Mouse (Mus musculus): ENCODE measurements at regions not wholly inside any gene's neighbourhood (a gene's known extent, or its start where the extent isn't known, plus 50 kb on each side); places are given as distances from the start of the nearest gene placed in this dataset.

- H3K4me3 ChIP-seq (ENCODE audit: low read depth, low read length): no peak overlapping the region
- H3K27me3 ChIP-seq (ENCODE audit: control insufficient read depth, insufficient read depth, low read length): no peaks in the 10 kb centered on the region
- no peak overlapping the region for H3K9ac ChIP-seq (ENCODE audit: low read length)
- WGBS: 52% methylated on average over 11 of the region's 11 CpGs
- DNase-seq (ENCODE audit: low spot score) (no peak), ATAC-seq (replicated peaks; ENCODE audit: low FRiP score) (no peak; the same call in 1 of the 2 replicates)
- no peaks in the 10 kb centered on the region for H3K36me3 ChIP-seq (ENCODE audit: control insufficient read depth, insufficient read depth, low read length)
- no peak overlapping the region for H3K4me2 ChIP-seq (ENCODE audit: low read depth, low read length, severe bottlenecking)
- no peak overlapping the region for H3K27ac ChIP-seq (ENCODE audit: low read depth, low read length)
- no peaks in the 10 kb centered on the region for H3K9me3 ChIP-seq (ENCODE audit: control insufficient read depth, low read length)
- H3K4me1 ChIP-seq (replicated peaks; ENCODE audit: control insufficient read depth, insufficient read depth, low read length): no peaks in the 10 kb centered on the region
Measured at GRCm38 (mm10) chr10:125673637-125674036, 284.4 kb upstream of the Slc16a7 start.

GRCm38 (mm10) chr10:125679644-125680043 is 286.3 kb upstream of the Lrig3 start:
- WGBS: 71% methylated on average over 7 of the region's 7 CpGs

GRCm38 (mm10) chr10:125685130-125685529 is 280.8 kb upstream of the Lrig3 start:
- H3K9ac ChIP-seq (ENCODE audit: low read length): no peak overlapping the region
- no peaks in the 10 kb centered on the region for H3K4me1 ChIP-seq (replicated peaks; ENCODE audit: control insufficient read depth, insufficient read depth, low read length)
- WGBS: 94% methylated on average over 5 of the region's 5 CpGs
- H3K4me2 ChIP-seq (ENCODE audit: low read depth, low read length, severe bottlenecking): no peak overlapping the region
- no peak for DNase-seq (ENCODE audit: low spot score)
- no peaks in the 10 kb centered on the region for H3K9me3 ChIP-seq (ENCODE audit: control insufficient read depth, low read length)
- no peaks in the 10 kb centered on the region for H3K27me3 ChIP-seq (ENCODE audit: control insufficient read depth, insufficient read depth, low read length)
- H3K27ac ChIP-seq (ENCODE audit: low read depth, low read length): no peak overlapping the region
- no peak for ATAC-seq (replicated peaks; ENCODE audit: low FRiP score)
- no peaks in the 10 kb centered on the region for H3K36me3 ChIP-seq (ENCODE audit: control insufficient read depth, insufficient read depth, low read length)
- no peak overlapping the region for H3K4me3 ChIP-seq (ENCODE audit: low read depth, low read length)

More at GRCm38 (mm10) chr10:125679644-125680043, 286.3 kb upstream of the Lrig3 start:
- Histone ChIP-seq H3K27ac (ENCODE audit: low read depth, low read length) (no peak overlapping the region), H3K27me3 (ENCODE audit: control insufficient read depth, insufficient read depth, low read length) (no peaks in the 10 kb centered on the region), H3K4me3 (ENCODE audit: low read depth, low read length) (no peak overlapping the region), H3K4me1 (replicated peaks; ENCODE audit: control insufficient read depth, insufficient read depth, low read length) (no peaks in the 10 kb centered on the region), H3K9me3 (ENCODE audit: control insufficient read depth, low read length) (no peaks in the 10 kb centered on the region), H3K4me2 (ENCODE audit: low read depth, low read length, severe bottlenecking) (no peak overlapping the region), H3K9ac (ENCODE audit: low read length) (no peak overlapping the region), H3K36me3 (ENCODE audit: control insufficient read depth, insufficient read depth, low read length) (no peaks in the 10 kb centered on the region)
- ATAC-seq (replicated peaks; ENCODE audit: low FRiP score) (no peak), DNase-seq (ENCODE audit: low spot score) (no peak)

- H3K36me3 ChIP-seq (ENCODE audit: control insufficient read depth, insufficient read depth, low read length): no peaks in the 10 kb centered on the region
- no peak for DNase-seq (ENCODE audit: low spot score)
- no peak overlapping the region for H3K27ac ChIP-seq (ENCODE audit: low read depth, low read length)
- H3K9me3 ChIP-seq (ENCODE audit: control insufficient read depth, low read length): no peaks in the 10 kb centered on the region
- H3K4me3 ChIP-seq (ENCODE audit: low read depth, low read length): no peak overlapping the region
- ATAC-seq (replicated peaks; ENCODE audit: low FRiP score): 0 out of 2 replicates have a peak, but pooled peaks have one; percentile 7
- H3K9ac ChIP-seq (ENCODE audit: low read length): no peak overlapping the region
- no peaks in the 10 kb centered on the region for H3K27me3 ChIP-seq (ENCODE audit: control insufficient read depth, insufficient read depth, low read length)
- no peaks in the 10 kb centered on the region for H3K4me1 ChIP-seq (replicated peaks; ENCODE audit: control insufficient read depth, insufficient read depth, low read length)
- H3K4me2 ChIP-seq (ENCODE audit: low read depth, low read length, severe bottlenecking): no peak overlapping the region
- 50% methylated on average over 7 of the region's 7 CpGs for WGBS
Measured at GRCm38 (mm10) chr10:125693505-125693904, 272.5 kb upstream of the Lrig3 start.

- ATAC-seq (replicated peaks; ENCODE audit: low FRiP score) (no peak), DNase-seq (ENCODE audit: low spot score) (no peak)
- no peaks in the 10 kb centered on the region for H3K4me1 ChIP-seq (replicated peaks; ENCODE audit: control insufficient read depth, insufficient read depth, low read length)
- H3K9ac ChIP-seq (ENCODE audit: low read length): no peak overlapping the region
- H3K36me3 ChIP-seq (ENCODE audit: control insufficient read depth, insufficient read depth, low read length): no peaks in the 10 kb centered on the region
- H3K4me2 ChIP-seq (ENCODE audit: low read depth, low read length, severe bottlenecking): no peak overlapping the region
- no peak overlapping the region for H3K27ac ChIP-seq (ENCODE audit: low read depth, low read length)
- H3K4me3 ChIP-seq (ENCODE audit: low read depth, low read length): no peak overlapping the region
- WGBS: 95% methylated on average over 5 of the region's 5 CpGs
- no peaks in the 10 kb centered on the region for H3K9me3 ChIP-seq (ENCODE audit: control insufficient read depth, low read length)
- H3K27me3 ChIP-seq (ENCODE audit: control insufficient read depth, insufficient read depth, low read length): no peaks in the 10 kb centered on the region
Measured at GRCm38 (mm10) chr10:125696159-125696558, 269.8 kb upstream of the Lrig3 start.

- 40% methylated on average over 18 of the region's 18 CpGs for WGBS
- Histone ChIP-seq H3K4me1 (replicated peaks; ENCODE audit: control insufficient read depth, insufficient read depth, low read length) (no peaks in the 10 kb centered on the region), H3K4me2 (ENCODE audit: low read depth, low read length, severe bottlenecking) (no peak overlapping the region), H3K9ac (ENCODE audit: low read length) (no peak overlapping the region), H3K27ac (ENCODE audit: low read depth, low read length) (no peak overlapping the region), H3K27me3 (ENCODE audit: control insufficient read depth, insufficient read depth, low read length) (no peaks in the 10 kb centered on the region), H3K4me3 (ENCODE audit: low read depth, low read length) (no peak overlapping the region), H3K36me3 (ENCODE audit: control insufficient read depth, insufficient read depth, low read length) (no peaks in the 10 kb centered on the region), H3K9me3 (ENCODE audit: control insufficient read depth, low read length) (no peaks in the 10 kb centered on the region)
- ATAC-seq (replicated peaks; ENCODE audit: low FRiP score) (peak; percentile 91), DNase-seq (ENCODE audit: low spot score) (peak; percentile 79)
Measured at GRCm38 (mm10) chr10:125725077-125725680, 240.8 kb upstream of the Lrig3 start.

GRCm38 (mm10) chr10:125725681-125726139 is 240.3 kb upstream of the Lrig3 start:
- WGBS: 29% methylated on average over 7 of the region's 7 CpGs
- Histone ChIP-seq H3K9ac (ENCODE audit: low read length) (no peak overlapping the region), H3K9me3 (ENCODE audit: control insufficient read depth, low read length) (no peaks in the 10 kb centered on the region), H3K27ac (ENCODE audit: low read depth, low read length) (no peak overlapping the region), H3K4me2 (ENCODE audit: low read depth, low read length, severe bottlenecking) (0 out of 2 replicates have a peak overlapping the region, but pooled peaks have one; percentile 11), H3K27me3 (ENCODE audit: control insufficient read depth, insufficient read depth, low read length) (no peaks in the 10 kb centered on the region), H3K4me3 (ENCODE audit: low read depth, low read length) (no peak overlapping the region), H3K36me3 (ENCODE audit: control insufficient read depth, insufficient read depth, low read length) (no peaks in the 10 kb centered on the region), H3K4me1 (replicated peaks; ENCODE audit: control insufficient read depth, insufficient read depth, low read length) (no peaks in the 10 kb centered on the region)
- DNase-seq (ENCODE audit: low spot score): peak; percentile 57
- peak; percentile 62 for ATAC-seq (replicated peaks; ENCODE audit: low FRiP score)

- no peaks in the 10 kb centered on the region for H3K9me3 ChIP-seq (ENCODE audit: control insufficient read depth, low read length)
- H3K27me3 ChIP-seq (ENCODE audit: control insufficient read depth, insufficient read depth, low read length): no peaks in the 10 kb centered on the region
- H3K36me3 ChIP-seq (ENCODE audit: control insufficient read depth, insufficient read depth, low read length): no peaks in the 10 kb centered on the region
- 75% methylated on average over 8 of the region's 8 CpGs for WGBS
- H3K9ac ChIP-seq (ENCODE audit: low read length): no peak overlapping the region
- H3K4me2 ChIP-seq (ENCODE audit: low read depth, low read length, severe bottlenecking): no peak overlapping the region
- no peak overlapping the region for H3K4me3 ChIP-seq (ENCODE audit: low read depth, low read length)
- H3K27ac ChIP-seq (ENCODE audit: low read depth, low read length): no peak overlapping the region
- DNase-seq (ENCODE audit: low spot score) (no peak), ATAC-seq (replicated peaks; ENCODE audit: low FRiP score) (no peak)
- H3K4me1 ChIP-seq (replicated peaks; ENCODE audit: control insufficient read depth, insufficient read depth, low read length): no peaks in the 10 kb centered on the region
Measured at GRCm38 (mm10) chr10:125726546-125726945, 239.4 kb upstream of the Lrig3 start.

Measured in forebrain, embryonic 11.5 days (tissue).